Mouse (Mus musculus): ENCODE measurements around the gene 1110051M20Rik. TPM values are rescaled to one million over a fixed set of nuclear protein-coding genes. Genes with fewer than 3 reads are reported as not detected.

The 1110051M20Rik gene
- total RNA-seq, 2 experiments from 2014 or later = 7.7 to 14.7 TPM

DNA sequence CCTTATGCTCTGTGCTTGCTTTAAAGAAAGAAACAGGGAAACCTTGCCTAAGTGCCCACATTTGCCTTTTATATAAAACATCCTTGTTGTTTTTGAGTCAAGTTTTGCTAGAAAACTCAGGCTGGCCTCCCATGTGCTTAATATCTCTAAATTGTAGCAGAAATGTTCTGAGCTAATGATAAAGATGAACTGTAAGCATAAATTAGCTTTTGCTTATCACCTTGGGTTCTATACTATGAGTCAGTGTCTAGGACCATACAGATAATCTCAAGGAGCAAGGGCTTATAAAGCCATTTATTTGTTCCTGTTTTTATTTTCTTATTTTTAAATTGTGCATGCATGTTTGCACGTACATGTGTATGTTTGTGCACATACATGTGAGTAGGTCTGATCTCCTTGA, 98.9 kb downstream of the 1110051M20Rik start:
- DNase-seq = no peak

DNA sequence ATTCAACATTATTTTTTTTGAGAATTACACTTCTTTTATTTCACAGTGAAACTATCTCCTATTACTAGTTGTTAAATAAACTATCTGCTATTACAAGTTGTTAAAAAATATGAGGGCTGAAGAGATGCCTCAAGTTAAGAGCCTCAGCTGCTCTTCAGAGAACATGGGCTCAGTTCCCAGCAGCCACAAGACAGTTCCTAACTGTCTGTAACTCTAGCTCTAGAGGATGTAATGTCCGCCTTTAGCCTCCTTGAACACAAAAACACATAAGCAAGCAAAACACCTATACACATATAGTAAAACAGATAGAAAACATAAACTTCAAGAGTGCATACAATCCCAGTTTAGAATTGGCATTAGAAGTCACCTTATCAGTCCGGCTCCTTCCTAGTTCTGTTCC, 104.9 kb downstream of the 1110051M20Rik start:
- DNase-seq = no peak

DNA sequence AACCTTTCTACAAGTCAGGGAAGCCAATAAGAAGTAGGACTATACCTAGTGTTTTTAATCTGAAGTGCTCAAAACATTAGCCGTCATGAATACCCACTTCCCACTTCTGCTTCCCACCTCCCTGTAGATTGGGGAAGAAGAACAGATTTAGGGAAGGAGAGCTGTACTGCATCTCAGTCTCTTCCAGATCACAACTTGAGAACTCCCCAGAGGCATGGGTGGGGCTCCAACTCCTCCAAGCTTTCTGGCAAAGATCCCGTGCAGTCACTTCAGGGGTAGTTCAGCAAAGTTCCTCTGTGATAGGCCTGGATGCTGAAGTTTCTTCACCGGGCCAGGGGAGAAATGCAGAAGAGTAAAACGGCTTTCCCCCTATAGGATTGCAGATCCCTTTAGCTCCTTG, 109.4 kb downstream of the 1110051M20Rik start:
- peak; percentile 83 to 90 for DNase-seq

DNA sequence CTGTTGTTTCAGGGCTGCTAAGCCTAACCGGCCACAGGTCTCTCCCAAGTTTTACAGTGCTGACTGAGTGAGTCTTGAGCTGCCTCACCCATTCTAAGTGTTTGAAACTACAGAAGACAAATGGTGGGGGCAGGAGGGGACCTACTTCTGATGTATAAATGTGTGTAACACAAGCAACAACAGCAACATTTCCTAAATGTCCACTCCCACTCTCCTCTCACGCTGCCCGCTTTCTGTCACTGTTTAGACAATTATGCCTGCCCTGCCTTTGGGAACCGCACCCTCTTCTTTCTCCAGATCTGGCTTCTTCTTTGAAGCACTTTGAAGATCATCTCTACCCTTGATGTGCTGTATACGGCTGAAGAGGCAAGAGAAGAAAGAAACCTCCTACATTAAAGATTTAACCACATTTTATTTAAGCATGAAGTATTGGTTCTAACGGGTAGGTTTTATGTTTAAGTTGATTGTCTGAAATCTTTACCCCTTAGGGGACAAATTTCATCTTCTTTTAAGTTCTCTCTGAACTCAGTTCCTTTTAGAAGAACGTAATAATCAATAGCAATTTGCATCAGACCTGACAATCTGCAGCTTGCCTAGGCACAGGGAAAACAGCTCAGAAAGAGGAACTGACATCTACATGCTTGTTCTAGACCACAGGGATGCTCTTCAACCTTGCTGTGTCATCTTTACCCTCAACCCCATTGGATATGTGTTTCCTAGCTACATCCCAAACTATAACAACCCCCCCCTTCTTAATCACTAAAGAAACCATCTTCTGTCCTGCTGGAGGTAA, 113.3 kb downstream of the 1110051M20Rik start:
- DNase-seq = no peak

DNA sequence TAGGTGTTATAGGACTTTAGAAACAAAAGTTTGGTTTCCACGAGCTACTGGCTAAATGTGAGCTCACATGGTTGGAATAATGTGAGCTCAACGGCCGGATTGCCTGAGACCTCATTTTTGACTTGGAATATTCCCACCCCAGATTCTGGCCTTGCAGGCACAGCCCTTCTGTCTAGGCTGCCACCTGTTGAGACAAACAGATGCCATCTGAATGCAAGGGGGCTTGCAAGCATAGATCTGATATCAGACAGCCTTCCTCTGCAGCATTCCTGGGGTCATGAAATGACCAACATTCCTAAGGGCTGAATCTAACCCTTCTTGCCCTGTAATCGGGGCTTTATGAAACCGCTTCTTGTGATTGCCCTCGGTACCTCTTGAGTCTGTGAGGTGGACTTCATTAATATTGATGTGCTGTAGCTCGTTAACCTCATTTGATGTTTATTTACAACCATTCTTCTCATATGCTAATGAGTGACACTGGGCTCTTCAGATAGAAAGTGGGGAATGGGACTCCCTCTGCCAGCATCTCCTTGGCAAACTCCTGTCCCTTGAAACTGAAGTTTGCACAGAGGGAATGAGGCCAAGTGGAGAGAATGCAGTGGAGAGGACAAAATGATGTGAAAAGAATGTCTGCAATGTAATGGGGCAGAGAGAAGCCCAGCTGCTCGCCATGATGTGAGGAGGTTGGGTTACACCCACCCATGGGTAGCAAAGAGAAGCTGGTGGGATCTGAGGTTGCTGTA, 114.3 kb downstream of the 1110051M20Rik start:
- no peak for DNase-seq

DNA sequence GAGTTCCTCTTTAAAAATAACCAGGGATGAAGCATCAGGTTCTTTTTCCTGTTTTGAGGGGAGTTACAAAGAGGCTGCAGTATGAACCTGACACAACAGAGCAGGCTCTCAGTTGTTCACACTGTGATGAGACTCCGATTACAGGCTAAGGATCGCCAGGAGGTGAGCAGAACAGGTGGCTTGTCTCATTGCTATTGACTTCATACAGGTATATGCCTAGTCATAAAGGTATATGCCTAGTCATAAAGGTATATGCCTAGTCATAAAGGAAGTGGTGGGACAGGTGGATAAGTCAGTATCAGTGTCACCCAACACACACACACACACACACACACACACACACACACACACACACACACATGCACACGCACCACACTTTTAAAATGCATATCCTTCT, 115.8 kb downstream of the 1110051M20Rik start:
- no peak for DNase-seq

DNA sequence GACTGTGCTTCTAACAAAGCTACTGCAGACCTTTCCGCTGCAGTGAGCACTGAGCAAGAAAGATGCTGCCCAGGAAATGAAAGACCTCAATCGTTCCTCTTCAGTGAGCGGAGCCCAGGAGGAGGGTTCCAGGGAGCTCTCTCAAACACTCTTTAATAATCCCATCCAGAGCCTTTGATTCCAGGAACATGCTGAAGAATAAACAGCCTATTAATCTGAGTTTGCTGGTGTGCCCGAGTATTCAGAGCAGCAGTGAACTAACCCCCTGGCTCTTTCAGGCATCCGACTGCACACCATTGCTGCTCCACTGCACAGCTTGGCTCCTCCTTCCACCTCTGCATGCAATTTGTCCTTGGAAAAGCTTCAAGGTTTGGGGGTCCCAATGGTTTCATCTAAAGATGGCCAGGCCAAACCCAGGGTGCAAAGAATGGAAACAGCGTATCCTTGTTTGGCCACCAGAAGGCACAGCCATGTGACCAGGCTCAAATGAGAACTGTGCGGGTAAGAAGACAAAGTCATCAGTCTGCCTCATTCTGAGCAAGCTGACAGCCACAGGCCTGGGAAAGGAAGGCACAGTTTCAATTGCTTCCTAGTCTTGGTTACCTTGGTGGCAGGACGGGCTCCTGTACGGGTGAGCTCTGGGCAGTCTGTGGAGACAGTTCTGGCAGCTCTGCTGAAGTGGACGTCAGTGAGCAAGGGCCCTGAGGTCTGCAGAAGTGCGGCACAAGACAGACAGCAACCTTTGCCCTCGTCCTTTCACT, 116.4 kb downstream of the 1110051M20Rik start:
- DNase-seq = no peak

DNA sequence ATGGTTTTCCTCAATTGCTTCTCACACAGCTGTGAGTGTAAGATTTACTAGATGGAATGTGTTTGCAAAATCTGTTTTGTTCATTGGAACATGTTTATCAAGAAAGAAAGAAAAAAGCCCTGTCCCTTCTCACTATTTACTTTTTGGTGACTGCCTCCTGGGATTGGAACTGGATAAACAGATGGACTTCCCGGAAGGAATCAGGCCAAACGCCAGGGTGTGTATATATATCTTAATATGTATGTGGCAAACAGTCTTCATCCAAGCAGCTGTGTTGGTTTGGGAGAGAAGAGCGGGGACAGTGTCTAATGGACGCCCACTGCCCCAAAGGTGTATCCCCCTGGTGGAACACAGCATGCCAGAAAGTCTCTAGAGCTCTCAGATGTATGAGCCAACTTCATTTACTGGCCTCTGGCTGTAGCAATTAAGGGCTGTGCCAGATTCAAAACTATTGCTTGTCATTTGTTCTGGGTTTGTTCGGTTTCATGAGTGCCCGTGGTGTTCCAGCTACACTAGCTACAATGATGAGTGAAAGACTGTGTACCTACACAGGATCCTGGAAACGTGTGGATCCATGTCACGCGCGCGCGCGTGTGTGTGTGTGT, 117.7 kb downstream of the 1110051M20Rik start:
- peak; percentile 58 to 64 for DNase-seq

DNA sequence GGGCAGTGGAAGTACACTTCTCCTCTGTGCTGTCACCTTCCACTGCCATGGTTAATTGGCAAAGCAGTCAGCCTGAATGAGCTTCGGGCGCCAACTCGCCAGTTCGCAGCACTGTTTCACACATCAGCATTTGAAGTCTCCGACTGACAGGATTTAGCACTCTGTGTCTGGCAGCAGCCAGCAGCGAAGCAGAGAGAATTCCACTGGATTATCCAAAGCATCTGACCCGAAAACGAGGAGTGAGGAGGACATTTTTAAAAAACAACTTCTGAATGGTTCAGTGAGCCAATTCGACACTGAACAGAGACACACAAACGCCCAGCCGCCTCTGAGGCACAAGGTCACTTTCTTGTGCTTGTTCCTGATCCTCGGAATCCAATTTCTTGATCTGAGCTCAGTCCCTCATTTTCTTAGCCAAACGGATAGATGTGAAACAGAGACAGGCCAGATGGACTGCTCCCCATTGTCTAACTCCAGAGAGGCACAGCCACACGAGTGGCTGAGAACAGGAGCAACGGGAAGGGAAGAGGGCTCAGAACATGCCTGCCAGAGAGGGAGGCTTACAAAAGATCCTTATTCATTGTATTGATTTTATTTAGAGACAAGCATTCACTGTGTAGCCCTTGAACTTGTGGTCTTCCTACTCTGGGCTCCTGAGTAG, 119.6 kb downstream of the 1110051M20Rik start:
- peak; percentile 35 to 45 for DNase-seq

DNA sequence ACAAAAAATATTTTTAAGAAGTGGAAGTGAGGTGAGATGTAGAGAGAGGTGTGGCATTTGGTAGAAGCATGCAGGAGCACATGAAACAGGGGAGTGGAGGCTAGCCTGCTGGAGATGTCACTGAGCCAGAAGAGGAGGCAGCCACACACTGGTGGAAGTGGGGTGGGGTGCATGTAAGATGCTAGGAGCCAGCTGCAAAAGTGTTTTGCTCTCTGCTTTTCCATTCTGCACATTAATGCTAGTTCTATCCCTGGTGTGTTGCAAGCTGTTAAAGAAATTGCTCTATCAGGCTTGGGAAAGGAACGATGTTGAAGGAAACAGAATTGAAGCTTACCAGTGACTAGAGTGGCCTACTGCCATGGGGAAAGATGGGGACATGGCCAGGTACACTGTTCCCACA, 120.2 kb downstream of the 1110051M20Rik start:
- peak in 1 of 2 experiments; percentile 32 for DNase-seq

DNA sequence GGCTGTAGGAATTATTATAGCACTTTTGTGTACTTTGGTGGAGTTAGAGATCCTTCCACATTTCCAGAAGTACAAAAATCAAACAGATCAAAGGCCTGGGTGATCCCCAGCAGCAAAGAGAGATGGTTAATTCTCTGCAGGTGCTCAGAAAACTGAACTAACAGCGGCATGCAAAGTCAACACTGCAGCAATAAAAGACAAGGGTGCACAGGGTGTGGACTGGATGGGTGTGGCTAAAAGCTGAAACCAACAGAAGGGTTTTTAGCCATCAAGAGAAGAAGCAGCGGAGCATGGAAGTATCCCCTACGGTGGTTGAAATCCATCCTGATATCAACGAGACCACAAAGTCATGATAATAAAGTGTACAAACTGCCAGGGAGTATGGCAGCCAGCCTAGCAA, 122.0 kb downstream of the 1110051M20Rik start:
- no peak for DNase-seq

DNA sequence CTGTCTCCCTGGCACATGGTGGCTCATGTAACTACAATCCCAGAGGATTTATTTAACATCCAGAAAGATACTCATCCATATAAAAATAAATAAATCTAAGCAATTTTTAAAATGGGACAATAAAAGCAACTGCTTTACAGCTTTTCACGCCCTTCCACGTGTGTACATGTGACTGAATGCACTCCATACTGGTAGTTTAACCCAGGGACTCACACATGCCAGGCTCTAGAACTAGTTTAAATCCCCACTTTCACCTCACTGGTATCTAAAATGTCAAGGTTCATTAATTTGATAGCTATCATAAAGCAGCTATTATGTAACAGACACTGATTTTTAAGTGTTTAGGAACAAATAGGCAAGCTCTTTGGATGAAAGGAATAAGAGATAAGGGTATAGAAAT, 122.6 kb downstream of the 1110051M20Rik start:
- no peak for DNase-seq

DNA sequence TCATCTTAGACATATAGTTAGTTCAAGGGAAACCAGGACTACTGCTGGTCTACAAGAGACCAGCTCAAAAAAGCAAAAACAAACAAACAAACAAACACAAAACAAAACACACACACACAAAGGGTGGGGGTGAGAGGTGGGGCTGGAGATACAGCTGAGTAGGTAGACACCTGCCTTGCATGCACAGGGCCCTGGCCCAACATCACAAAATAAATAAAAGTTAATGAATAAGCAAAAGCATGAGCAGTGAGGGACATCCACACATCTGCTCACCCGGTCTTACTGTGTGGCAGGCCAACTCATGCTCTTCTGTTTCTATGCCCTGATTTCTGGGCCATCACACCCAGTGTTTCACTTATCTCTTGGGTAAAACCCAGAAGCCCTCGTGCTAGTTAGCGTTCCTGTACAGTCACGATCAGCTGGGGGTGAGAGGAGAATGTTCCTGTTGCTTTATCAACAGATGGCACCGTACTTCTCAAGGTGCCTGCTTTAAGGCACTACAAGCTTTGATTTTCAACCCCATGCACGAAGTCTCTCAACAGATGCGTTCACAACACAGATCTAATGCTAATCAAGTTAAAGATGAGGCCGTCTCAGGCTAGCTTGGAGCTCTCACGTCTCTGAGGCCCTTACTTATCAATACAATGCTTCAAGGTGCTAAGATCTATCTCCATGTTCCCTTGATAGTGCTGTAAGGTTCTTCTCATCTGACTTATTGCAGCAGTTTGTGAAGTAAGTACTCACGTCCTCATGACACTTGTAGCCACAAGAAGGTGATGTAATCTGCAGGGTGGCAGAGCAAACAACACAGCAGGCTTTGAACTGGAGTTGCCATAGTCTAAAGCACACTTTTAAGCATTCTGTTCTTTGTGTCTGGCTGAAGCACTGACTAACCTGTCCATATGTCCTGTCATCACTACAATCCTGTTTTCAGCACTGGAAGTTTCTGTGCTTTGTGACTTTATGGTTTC, 123.7 kb downstream of the 1110051M20Rik start:
- no peak for DNase-seq

DNA sequence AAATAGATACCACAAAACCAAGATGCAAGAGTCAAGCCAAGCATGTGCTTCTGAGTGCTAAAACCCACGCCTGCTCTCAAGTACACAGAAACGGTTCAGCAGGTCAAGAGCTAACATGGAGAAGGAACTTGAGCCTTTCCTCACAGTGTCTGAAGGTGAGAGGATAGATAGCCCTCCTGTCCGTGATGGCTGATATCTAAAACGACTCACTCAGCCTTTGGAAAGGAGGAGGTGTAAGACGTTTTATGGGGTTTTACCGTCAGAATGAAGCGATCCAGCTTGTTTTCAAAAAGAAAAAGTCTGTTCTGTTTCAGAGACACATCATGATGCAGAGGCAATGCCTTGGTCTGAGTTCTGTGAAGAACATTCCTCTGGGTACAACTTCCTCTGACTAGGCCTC, 130.3 kb downstream of the 1110051M20Rik start:
- DNase-seq = no peak

DNA sequence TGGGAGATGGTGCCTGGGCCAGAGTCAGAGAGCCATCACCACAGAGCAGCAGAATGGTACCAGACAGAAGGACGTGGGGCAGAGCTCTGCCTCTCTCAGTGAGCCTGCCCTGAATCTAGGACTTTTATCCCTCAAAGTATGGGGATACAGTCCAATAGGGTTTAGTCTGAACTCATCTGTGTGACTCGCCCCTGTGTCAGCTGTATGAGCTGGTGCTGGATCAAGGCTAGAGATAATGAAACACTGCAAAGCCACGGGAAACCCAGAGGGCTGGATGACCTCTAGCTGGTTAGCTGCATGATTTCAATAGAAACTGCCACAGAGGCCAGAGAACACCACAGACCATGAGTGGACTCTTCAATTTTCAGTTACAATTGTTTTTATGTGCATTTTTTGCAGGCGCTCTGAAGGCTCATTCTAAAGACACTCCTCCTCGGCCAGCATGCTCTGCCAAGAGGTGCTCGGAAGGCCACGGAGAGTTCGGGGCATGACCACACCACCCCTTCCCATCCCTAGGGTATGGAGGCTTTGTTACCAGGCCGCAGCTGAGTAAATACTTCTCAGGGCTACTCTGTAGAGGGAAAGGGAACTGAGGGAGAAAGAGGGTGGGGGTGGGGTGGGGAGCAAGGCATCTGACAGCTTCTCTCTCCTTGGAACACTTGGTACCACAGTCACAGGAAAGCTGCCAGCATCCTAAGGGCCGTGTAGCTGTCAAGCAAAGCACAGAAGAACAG, 131.8 kb downstream of the 1110051M20Rik start:
- DNase-seq = peak; percentile 25 to 54

DNA sequence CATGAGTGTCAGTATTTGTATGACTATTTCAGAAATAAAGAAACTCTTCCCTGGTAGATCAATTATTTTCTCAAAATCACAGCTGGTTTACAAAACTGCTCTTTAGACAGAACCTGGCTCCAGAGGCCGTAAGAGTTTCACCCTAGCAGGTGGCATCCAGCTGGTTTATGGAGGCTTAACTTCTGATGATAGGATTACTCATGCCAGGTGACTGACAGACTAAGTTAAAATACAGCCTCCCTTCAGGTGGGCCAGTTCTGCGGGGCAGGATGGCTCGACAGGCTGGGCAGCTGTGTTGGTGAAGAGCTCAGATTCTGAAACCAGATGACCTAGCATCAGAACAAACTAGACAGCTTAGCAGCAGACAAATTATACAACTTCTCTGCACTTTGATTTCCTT, 135.0 kb downstream of the 1110051M20Rik start:
- no peak for DNase-seq

DNA sequence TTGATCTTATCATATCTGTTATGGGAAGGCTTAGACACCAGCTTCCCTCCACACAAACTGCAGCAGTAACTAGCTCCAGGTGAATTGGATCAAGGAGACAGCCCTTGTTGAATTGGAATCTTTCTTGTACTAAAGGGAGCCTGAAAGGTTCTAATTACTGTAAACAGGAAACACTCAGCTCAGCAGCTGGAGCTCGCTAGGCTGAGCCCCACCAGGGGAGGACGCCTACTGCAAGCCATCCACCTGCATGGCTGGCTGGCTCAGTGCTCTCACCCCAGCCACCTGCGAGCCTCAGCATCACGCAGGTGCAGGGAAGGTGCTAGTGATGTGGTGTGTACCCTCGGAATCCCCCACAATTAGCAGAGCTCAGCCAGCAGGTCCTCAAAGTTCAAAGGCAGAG, 135.8 kb downstream of the 1110051M20Rik start:
- DNase-seq = no peak

DNA sequence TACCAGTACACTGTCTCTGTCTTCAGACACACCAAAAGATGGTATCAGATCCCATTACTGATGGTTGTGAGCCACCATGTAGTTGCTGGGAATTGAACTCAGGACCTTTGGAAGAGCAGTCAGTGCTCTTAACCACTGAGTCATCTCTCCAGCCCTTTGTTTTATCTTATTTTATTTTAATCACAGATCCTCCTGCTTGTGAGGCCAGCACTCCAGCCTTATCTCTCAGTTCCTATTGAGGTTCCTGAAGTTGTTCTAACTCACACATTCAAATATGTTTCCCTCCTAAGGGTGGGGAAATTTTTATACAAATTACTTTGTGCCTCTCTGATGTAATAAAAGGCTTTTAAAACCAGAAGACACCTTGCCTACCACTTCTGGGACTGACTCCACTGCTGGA, 137.9 kb downstream of the 1110051M20Rik start:
- no peak for DNase-seq

DNA sequence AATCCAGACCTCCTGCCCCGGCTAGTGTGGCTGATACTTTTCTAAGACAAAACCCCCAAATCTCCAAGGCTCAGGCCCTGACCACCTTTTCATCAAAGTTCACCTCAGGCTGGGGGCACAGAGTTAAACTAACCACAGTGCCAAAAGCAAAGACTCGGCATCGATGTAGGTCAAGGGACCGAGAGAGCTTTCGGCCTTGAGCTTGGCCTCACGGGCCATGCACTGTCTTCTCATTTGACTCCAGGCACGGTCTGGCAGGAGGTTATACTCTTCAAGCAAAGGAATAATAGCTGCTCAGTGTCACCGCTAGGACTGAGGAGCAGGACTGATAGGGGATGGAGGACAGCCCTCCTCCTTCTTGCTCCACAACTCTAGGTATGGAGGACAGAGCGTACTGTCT, 138.6 kb downstream of the 1110051M20Rik start:
- DNase-seq = no peak

DNA sequence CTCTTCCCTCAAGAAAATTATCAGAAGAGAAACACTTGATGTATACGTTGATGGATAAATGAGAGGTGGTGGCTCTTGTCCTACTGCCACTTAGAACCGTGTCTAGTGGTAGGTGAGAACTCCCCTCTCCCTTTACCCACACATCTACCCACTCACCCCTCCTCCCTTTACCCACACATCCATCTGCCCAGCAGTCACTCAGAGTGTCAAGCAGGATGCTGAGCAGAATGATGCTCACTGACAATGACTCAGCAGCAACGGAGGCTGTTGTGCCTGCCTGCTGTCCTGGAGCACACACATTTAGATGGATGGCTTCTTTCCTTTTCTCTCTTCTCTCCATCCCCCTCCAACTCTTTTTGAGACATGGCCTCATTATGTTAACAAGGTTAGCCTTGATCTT, 141.7 kb downstream of the 1110051M20Rik start:
- no peak for DNase-seq
